In the genomic region with DNA sequence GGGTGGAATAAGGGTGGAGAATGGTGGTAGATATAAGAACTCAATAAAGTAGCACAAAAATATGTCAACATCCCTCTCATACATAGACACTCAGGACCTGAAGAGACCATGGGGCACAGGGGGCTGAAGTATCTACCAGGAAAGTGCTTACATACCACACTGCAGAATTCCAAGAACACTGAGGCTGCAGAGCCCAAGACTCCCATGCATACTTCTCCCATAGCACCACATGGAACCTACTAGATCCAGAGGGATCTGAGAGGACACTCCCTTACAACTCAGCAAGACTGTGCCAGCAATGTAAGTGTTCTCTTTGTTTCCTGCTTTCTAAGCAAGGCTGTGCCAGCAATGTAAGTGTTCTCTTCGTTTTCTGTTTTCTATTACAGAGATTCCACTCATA, we compare ENCODE assay signal across 1 mouse cellular context.
TF ChIP-seq lines count a peak whose summit lies in the region.

No protein-coding gene starts in this region.

TF ChIP-seq in MEL, 35 proteins besides CTCF, POLR2A, EP300 and RAD21:
- TF ChIP-seq SIN3A (IDR thresholded peaks at IDR 0.05; ENCODE audit: low read length) (no peak), TAL1 (IDR thresholded peaks at IDR 0.05; ENCODE audit: low read length) (no peak)
